Mouse (Mus musculus) heart, embryonic 10.5 days (tissue): ENCODE data around the gene Megf11. TPM values are rescaled to one million over a fixed set of nuclear protein-coding genes. Genes with fewer than 3 reads are reported as not detected.

Experiments
- DNase-seq: peaks from one replicate; pipeline ENCODE4 v3.0.0-alpha.2; 2017; ENCODE audit warnings: low spot score
- H3K27ac ChIP-seq: fragments of 300-500 bp; sonication (generic); 2 replicates; pipeline ENCODE4 v1.5.1; 2016; ENCODE audit warnings: mild to moderate bottlenecking
- H3K27me3 ChIP-seq: fragments of 300-500 bp; sonication (generic); 2 replicates; pipeline ENCODE4 v1.6.1; 2016; ENCODE audit warnings: mild to moderate bottlenecking; ENCODE audit not compliant: poor library complexity, insufficient read depth, severe bottlenecking
- H3K36me3 ChIP-seq: fragments of 300-500 bp; sonication (generic); 2 replicates; pipeline ENCODE4 v1.6.1; 2016; ENCODE audit warnings: mild to moderate bottlenecking, moderate library complexity
- H3K4me1 ChIP-seq: fragments of 300-500 bp; sonication (generic); 2 replicates; pipeline ENCODE4 v1.6.1; 2016; ENCODE audit warnings: mild to moderate bottlenecking
- H3K4me3 ChIP-seq: fragments of 300-500 bp; sonication (generic); 2 replicates; pipeline ENCODE4 v1.5.1; 2016; ENCODE audit warnings: mild to moderate bottlenecking, moderate library complexity
- H3K9me3 ChIP-seq: fragments of 300-500 bp; sonication (generic); 2 replicates; pipeline ENCODE4 v1.6.1; 2016; ENCODE audit warnings: mild to moderate bottlenecking, moderate library complexity
- WGBS: fragments of 180-500 bp; shearing (Covaris S2); methylation state at CpG from one replicate; pipeline ENCODE4 v1.1.7; 2016; 5-methylcytosine and 5-hydroxymethylcytosine counted together
- polyA plus RNA-seq: library from polyadenylated mRNA; unstranded; fragments of >200 nt; fragmentation: Nextera tagmentation; extraction: Ambion mirVana; gene quantifications from 2 replicates; pipeline ENCODE4 v1.2.1, GENCODE M21; 2016

The Megf11 gene
- polyA plus RNA-seq, 1 experiment from 2014 or later = 0.40 TPM

DNA sequence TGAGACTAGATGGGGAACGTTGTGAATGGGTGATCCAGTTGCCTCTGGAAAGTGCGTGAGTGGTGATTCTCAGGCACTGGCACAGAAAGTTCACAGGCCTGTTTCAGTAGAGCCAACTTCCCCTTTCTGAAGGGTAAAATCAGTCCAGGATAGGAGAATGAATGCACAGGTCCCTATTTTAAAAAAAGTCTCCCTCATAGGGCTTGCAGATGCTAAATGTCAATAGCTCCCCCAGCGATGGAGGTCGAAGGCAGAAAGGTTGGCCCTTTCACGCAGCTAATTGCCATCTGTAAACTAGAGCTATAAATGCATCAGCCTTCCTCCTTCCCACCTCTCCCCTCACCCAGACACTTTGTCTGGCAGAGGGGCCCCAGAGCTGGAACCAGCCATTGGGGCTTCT, 200.9 kb downstream of the Megf11 start:
- Histone ChIP-seq H3K4me3 (no peak overlapping the region), H3K4me1 (peaks cover 9% of the 10 kb centered on the region; the same call in 1 of the 2 replicates), H3K9me3 (no peaks in the 10 kb centered on the region), H3K27me3 (peaks cover 17% of the 10 kb centered on the region; the same call in 1 of the 2 replicates), H3K36me3 (no peaks in the 10 kb centered on the region), H3K27ac (no peak overlapping the region)
- 79% methylated on average over 5 of the region's 5 CpGs for WGBS
- DNase-seq = no peak

DNA sequence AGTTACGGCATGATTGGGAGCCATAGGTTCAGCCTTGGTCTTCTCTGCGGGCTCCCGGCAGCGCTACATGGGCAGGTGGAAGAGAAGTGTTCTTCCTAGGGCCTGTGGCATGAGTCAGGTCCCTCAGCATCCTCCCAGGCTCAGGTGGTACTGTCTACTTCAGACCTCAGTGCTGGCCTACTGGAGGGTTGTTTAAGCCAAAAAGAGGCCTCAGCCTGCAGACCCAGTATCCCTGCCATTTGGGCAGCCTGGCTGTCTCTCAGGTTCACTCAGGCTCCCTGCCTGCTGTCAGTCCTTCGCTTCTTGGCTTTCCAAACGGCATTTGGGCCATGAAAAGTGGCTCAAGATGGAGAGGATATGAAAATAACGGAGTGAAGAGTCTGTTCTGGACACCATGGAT, 202.6 kb downstream of the Megf11 start:
- no peaks in the 10 kb centered on the region for H3K9me3 ChIP-seq
- WGBS = 83% methylated on average over 7 of the region's 7 CpGs
- no peak for DNase-seq
- peaks cover 28% of the 10 kb centered on the region for H3K27me3 ChIP-seq
- no peak overlapping the region for H3K27ac ChIP-seq
- H3K4me1 ChIP-seq = peaks cover 9% of the 10 kb centered on the region; the same call in 1 of the 2 replicates
- H3K36me3 ChIP-seq = no peaks in the 10 kb centered on the region
- H3K4me3 ChIP-seq = no peak overlapping the region

DNA sequence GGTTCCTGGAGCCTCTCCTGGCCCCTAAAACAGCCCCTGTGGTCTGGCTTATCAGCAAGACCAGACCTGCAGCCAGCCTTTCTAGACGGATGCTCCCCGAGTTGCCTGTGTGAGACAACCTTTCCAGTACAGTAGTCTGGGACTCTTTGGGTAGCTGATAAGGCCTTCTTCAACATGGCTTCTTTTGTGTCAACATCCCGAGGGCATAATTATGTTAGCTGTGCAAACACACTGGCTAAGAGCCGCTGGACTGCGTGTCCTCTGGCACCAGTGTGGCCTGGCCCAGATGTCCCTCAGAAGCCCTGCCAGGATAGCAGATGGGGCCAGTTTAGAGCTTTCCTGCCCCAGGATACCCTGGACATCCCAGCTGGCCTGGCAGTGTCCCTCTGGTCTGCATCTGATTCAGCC, 205.2 kb downstream of the Megf11 start:
- Histone ChIP-seq H3K4me1 (peaks cover 9% of the 10 kb centered on the region; the same call in 1 of the 2 replicates), H3K27me3 (peaks cover 38% of the 10 kb centered on the region), H3K36me3 (no peaks in the 10 kb centered on the region), H3K4me3 (no peak overlapping the region), H3K9me3 (no peaks in the 10 kb centered on the region), H3K27ac (peak overlapping the region; percentile 65; the same call in 1 of the 2 replicates)
- peak; percentile 85 for DNase-seq
- 39% methylated on average over 5 of the region's 5 CpGs for WGBS

DNA sequence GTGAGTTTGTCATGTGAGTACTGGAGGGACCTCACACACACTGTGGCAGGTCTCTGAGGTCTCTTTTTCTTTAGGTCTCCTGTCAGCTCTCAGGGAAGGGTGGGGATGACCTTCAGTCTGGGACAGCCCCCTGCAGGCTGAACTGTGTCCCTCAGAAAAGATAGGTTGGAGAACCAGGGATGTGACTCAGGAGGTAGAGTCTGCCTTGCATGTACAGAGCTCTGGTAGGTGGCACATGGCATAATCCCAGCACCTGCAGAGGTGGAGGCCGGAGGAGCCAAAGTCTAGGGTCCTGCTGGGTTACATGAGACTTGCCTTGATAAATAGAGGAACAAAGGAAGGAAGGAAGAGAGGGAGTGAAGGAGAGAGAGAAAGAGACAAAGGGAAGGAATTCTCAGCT, 206.0 kb downstream of the Megf11 start:
- no peak for DNase-seq
- H3K9me3 ChIP-seq = no peaks in the 10 kb centered on the region
- peak overlapping the region; percentile 65; the same call in 1 of the 2 replicates for H3K27ac ChIP-seq
- H3K27me3 ChIP-seq = peaks cover 38% of the 10 kb centered on the region
- peaks cover 9% of the 10 kb centered on the region; the same call in 1 of the 2 replicates for H3K4me1 ChIP-seq
- WGBS = 84% methylated on average over 1 of the region's 1 CpGs
- no peak overlapping the region for H3K4me3 ChIP-seq
- H3K36me3 ChIP-seq = no peaks in the 10 kb centered on the region

DNA sequence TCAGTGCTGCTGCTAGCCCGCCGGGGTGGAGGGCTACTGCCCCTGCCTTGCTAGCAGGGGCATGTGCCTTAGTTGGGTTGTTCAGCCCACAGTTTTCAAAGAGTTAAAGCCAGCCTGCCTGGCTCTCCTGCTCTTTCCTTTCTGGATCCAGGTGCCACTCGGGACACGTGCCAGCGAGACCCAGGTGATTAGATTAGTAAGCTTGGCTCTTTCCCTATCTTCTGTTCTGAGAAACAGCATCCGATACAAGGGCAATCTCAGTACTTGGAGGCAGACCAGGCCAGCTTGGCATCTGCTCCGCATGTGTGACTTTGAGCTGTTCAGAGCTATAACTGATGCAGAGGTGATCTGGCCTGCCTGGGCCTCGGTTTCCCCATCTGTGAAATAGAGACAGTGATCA, 209.0 kb downstream of the Megf11 start:
- Histone ChIP-seq H3K27me3 (peaks cover 22% of the 10 kb centered on the region), H3K4me3 (no peak overlapping the region), H3K4me1 (peaks cover 9% of the 10 kb centered on the region; the same call in 1 of the 2 replicates), H3K27ac (no peak overlapping the region), H3K9me3 (no peaks in the 10 kb centered on the region), H3K36me3 (no peaks in the 10 kb centered on the region)
- no peak for DNase-seq
- WGBS = 62% methylated on average over 8 of the region's 8 CpGs

DNA sequence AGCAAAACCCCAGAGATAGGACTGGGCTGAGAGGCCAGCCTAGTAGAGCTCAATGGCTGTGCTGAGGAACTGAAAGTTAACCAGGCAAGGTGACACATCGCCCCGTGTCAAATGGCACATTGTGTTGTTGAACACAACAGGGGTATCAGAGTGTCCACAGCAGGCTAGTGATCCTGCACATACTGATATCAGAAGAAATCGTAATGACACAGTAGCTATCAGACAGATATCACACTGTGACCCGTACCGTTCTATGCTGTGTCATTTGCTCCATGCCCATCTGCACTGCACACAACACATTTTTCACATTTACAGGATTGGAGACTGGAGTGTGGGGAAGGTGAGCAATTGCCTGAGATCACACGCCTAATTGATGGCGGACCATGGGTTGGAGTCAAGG, 213.0 kb downstream of the Megf11 start:
- Histone ChIP-seq H3K4me1 (peaks cover 8% of the 10 kb centered on the region; the same call in 1 of the 2 replicates), H3K36me3 (no peaks in the 10 kb centered on the region), H3K27ac (no peak overlapping the region), H3K27me3 (peaks cover 19% of the 10 kb centered on the region), H3K4me3 (no peak overlapping the region), H3K9me3 (no peaks in the 10 kb centered on the region)
- DNase-seq = no peak
- WGBS = 89% methylated on average over 7 of the region's 7 CpGs

DNA sequence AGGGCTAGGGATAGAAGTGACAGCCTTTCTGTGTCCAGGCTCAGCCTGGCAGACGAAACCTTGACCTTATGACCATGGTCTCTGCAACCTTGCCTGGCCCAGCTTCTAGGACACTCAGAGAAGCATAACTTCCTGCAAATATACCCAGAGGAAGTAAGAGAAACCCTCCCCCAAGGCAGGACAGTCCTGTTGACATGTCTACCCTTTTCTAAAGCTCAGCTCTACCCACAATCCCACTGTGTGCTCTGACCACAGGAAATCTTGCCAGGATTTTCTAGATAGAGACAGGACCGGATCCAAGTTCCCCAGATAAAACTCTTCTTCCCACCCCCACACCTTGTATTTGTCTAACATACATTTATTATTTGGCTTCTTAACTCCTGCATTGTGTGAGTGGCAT, 215.3 kb downstream of the Megf11 start:
- H3K36me3 ChIP-seq = no peaks in the 10 kb centered on the region
- no peaks in the 10 kb centered on the region for H3K9me3 ChIP-seq
- no peak for DNase-seq
- peaks cover 11% of the 10 kb centered on the region; the same call in 1 of the 2 replicates for H3K4me1 ChIP-seq
- 46% methylated on average over 2 of the region's 2 CpGs for WGBS
- peaks cover 14% of the 10 kb centered on the region; the same call in 1 of the 2 replicates for H3K27me3 ChIP-seq
- H3K4me3 ChIP-seq = no peak overlapping the region
- H3K27ac ChIP-seq = no peak overlapping the region

DNA sequence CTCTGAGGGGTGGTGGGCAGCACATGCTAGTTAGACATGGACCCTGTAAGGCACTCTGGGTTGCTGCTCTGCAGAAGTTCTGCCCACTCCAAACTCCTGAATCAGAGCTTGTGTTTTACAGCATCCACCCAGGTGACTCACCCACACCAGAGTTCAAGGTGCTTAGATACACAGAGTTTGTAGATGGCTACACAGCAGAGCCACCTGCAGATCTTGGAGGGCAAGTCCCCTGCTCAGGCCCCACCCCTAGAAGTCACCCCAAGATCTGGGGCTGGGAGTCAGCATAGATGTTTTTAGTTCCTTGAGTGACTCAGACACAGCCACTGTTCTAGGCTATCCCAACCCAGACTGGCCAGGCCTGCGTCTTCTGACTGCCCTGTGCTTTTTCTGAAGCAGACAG, 217.5 kb downstream of the Megf11 start:
- Histone ChIP-seq H3K4me1 (peaks cover 15% of the 10 kb centered on the region; the same call in 1 of the 2 replicates), H3K27ac (no peak overlapping the region), H3K4me3 (no peak overlapping the region), H3K27me3 (peaks cover 24% of the 10 kb centered on the region), H3K9me3 (no peaks in the 10 kb centered on the region), H3K36me3 (no peaks in the 10 kb centered on the region)
- WGBS = 75% methylated on average over 1 of the region's 1 CpGs
- DNase-seq = no peak

DNA sequence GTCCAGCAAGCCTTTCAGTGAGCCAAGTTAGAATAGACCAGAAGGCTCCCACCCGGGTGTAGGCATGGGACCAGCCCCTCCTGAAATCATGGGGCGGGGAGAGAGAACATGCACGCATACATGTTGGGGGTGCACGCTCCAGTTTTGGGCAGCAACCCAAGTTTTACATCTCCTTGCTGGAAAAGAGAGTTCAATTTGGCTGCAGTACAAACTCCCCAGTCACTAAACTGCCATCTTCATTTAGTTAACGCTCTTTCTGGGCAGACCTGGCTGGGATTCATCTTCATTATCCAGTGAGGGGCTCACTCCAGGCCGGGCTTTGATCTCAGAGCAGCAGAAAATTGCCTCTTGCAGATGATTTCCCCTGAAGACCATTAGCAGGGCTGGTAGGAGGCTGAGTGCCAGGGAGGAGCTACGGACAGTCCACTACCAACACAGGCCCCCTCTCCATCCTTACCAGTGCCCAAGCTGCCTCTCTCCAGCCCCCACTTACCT, 218.8 kb downstream of the Megf11 start:
- 70% methylated on average over 7 of the region's 7 CpGs for WGBS
- no peaks in the 10 kb centered on the region for H3K36me3 ChIP-seq
- peaks cover 28% of the 10 kb centered on the region for H3K27me3 ChIP-seq
- H3K9me3 ChIP-seq = no peaks in the 10 kb centered on the region
- peaks cover 15% of the 10 kb centered on the region; the same call in 1 of the 2 replicates for H3K4me1 ChIP-seq
- no peak overlapping the region for H3K27ac ChIP-seq
- H3K4me3 ChIP-seq = no peak overlapping the region
- DNase-seq = no peak

DNA sequence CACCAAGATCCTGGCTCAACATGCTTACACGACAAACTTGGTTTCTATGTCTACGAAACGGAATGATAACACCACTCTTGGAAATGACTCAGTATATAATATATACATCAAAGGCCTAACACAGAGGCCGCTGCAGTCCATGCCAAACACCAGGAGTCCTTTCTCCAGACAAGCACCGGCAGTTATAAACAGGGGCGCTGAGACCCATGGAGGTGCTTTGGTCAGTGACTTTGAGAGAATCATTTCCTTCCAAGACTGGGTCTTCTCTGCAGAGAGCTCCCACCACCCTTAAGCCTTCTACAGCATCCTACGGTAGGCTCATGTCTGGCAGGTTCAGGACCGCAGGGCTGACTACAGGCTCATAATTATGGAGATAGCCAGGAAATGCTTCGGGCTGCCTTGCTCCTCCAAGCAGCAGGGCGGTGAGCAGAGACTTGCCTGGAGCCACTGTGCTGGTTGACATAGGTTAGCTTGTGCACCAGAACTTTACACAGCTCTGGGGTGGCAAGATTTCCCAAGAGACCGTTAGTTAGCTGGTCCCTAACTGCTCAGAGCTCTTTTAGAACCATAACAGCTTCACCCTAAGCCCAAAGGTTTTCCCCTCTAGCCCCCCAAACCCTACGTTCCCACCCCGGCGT, 219.8 kb downstream of the Megf11 start:
- DNase-seq = no peak
- WGBS = 84% methylated on average over 14 of the region's 14 CpGs
- Histone ChIP-seq H3K4me1 (peaks cover 13% of the 10 kb centered on the region; the same call in 1 of the 2 replicates), H3K4me3 (no peak overlapping the region), H3K9me3 (no peaks in the 10 kb centered on the region), H3K27ac (no peak overlapping the region), H3K36me3 (no peaks in the 10 kb centered on the region), H3K27me3 (peaks cover 28% of the 10 kb centered on the region)

DNA sequence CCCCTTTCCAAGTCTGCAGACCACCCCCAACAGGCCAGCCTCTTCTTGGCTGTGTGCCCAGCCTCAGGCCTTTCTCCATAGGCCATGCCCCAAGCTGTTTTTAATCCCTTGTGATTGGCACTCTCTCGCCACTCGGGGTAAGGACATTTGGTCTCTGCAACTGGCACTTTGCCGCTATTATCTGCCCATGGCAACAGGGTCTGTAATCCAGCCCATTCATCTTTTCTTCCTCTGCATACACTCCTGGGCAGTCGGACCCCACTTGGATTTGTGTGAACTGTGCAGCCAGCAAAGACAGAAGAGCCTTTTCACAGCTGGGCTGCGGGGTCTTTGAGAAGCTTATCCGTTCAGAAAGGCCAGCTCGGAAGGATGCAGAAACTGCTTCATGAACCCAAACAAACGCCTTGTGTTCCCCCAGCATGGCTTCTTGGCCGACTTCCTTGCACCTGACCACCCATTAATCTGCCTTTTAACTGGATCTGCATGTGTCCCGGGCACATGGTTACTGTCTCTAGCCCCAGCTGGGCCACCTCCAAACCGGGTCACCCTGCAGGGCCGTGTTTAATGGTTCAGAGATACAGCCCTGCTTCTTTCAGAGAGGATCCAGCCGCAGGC, 220.4 kb downstream of the Megf11 start:
- 52% methylated on average over 13 of the region's 13 CpGs for WGBS
- H3K27ac ChIP-seq = no peak overlapping the region

DNA sequence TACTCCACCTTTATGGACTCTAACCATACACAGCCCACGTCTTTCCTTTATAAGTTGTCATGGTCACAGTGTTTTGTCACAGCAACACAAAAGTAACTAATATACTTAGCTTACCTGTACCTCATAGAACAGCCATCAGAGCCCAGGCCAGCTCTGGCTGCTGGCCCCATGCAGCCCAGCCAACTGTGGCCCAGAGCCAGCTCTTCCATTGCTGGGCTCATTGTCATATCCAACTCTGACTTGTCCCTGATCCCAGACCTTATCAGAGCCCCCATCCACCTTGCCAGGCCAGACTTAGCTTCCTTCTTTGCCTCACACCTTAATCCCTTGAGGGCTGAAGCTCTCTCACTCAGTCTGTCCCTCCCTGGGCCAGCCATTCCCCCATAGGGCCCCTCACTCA, 221.6 kb downstream of the Megf11 start:
- no peak for DNase-seq
- 70% methylated on average over 1 of the region's 1 CpGs for WGBS
- H3K4me3 ChIP-seq = no peak overlapping the region

More for the DNA sequence above, 220.4 kb downstream of the Megf11 start:
- Histone ChIP-seq H3K27me3 (peaks cover 28% of the 10 kb centered on the region), H3K4me3 (no peak overlapping the region), H3K4me1 (peaks cover 7% of the 10 kb centered on the region; the same call in 1 of the 2 replicates), H3K36me3 (no peaks in the 10 kb centered on the region), H3K9me3 (no peaks in the 10 kb centered on the region)
- DNase-seq = no peak

DNA sequence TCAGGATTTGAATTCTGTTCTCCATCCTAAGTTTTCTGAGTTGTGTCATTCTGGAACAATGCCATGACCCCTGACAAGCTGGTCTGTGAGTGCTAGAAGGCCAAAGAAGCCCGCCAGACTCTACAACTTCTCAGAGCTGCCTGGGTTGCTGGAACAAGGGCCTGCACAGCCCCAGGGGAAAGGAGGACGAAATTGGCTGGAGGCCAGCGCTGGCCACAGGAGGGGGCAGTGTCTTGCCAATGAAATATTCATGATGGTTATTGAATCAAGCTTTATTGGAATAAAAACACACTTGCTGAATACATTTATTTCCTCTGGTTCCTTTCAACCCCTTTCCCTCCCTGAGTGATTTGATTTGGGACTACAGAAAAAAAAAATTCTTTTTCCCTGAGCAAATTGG, 224.1 kb downstream of the Megf11 start:
- WGBS = 66% methylated on average over 3 of the region's 3 CpGs
- no peak overlapping the region for H3K4me3 ChIP-seq
- peaks cover 25% of the 10 kb centered on the region; the same call in 1 of the 2 replicates for H3K27me3 ChIP-seq
- no peak for DNase-seq
- H3K4me1 ChIP-seq = peaks cover 7% of the 10 kb centered on the region; the same call in 1 of the 2 replicates
- H3K9me3 ChIP-seq = no peaks in the 10 kb centered on the region
- H3K27ac ChIP-seq = no peak overlapping the region
- no peaks in the 10 kb centered on the region for H3K36me3 ChIP-seq

More for the DNA sequence above, 221.6 kb downstream of the Megf11 start:
- Histone ChIP-seq H3K4me1 (peaks cover 7% of the 10 kb centered on the region; the same call in 1 of the 2 replicates), H3K9me3 (no peaks in the 10 kb centered on the region), H3K27ac (no peak overlapping the region), H3K27me3 (peaks cover 39% of the 10 kb centered on the region), H3K36me3 (no peaks in the 10 kb centered on the region)
